9 mouse cellular contexts compared by ENCODE assay signal in genomic region chr10:124288301-124288995, GRCm38 (mm10).
DNase-seq lines count a peak whose midpoint lies in the region; ATAC-seq and TF ChIP-seq lines count a peak whose summit lies in the region.
"Had no signal": no experiment of that assay in that cellular context is flagged by ENCODE, and none has a peak within 500 bp of the region (broad histone marks: within the 10 kb centered on the region; RNA-seq: fewer than 3 reads in every experiment).

No protein-coding gene starts in this region.

- ATAC-seq in kidney, postnatal 0 days (replicated peaks; ENCODE audit: low FRiP score, low read depth): no peak
- no peak for ATAC-seq in heart, embryonic 14.5 days (ENCODE audit: insufficient number of reproducible peaks, insufficient read depth, low FRiP score, low read depth)
- no peak for ATAC-seq in limb, embryonic 15.5 days (ENCODE audit: insufficient number of reproducible peaks, low FRiP score, low TSS enrichment, low read depth)
- no peak for ATAC-seq in stomach, embryonic 15.5 days (ENCODE audit: insufficient read depth, low FRiP score, low read depth)
- no peak for ATAC-seq in hindbrain, embryonic 12.5 days (ENCODE audit: low FRiP score)

- H3K4me1 ChIP-seq in kidney, postnatal 0 days (replicated peaks; ENCODE audit: insufficient read depth, low read length): no peaks in the 10 kb centered on the region
- H3K4me1 ChIP-seq in heart, embryonic 14.5 days (ENCODE audit: control insufficient read depth in 2 of 2, insufficient read depth in 2 of 2, low read length in 2 of 2): no peaks in the 10 kb centered on the region
- no peaks in the 10 kb centered on the region for H3K4me1 ChIP-seq in limb, embryonic 15.5 days
- H3K4me1 ChIP-seq in stomach, embryonic 15.5 days: no peaks in the 10 kb centered on the region
- H3K4me1 ChIP-seq in hindbrain, embryonic 12.5 days: no peaks in the 10 kb centered on the region
- H3K4me1 ChIP-seq: midbrain, embryonic 10.5 days had no signal

- peak overlapping the region; percentile 34 for H3K4me3 ChIP-seq in kidney, postnatal 0 days (replicated peaks; ENCODE audit: low read depth, low read length)
- H3K4me3 ChIP-seq in heart, embryonic 14.5 days (ENCODE audit: control insufficient read depth in 1 of 2, insufficient read depth in 1 of 2, low read depth in 1 of 2, low read length in 2 of 2): peak overlapping the region; percentile 34
- peak overlapping the region; percentile 34 for H3K4me3 ChIP-seq in limb, embryonic 15.5 days
- H3K4me3 ChIP-seq in stomach, embryonic 15.5 days (replicated peaks): peak overlapping the region; percentile 11; the same call in 1 of the 2 replicates
- H3K4me3 ChIP-seq in hindbrain, embryonic 12.5 days: no peak overlapping the region
- H3K4me3 ChIP-seq: midbrain, embryonic 10.5 days had no signal

- no peaks in the 10 kb centered on the region for H3K36me3 ChIP-seq in kidney, postnatal 0 days (ENCODE audit: insufficient read depth, low read length)
- H3K36me3 ChIP-seq in heart, embryonic 14.5 days (ENCODE audit: control insufficient read depth, insufficient read depth, low read length): no peaks in the 10 kb centered on the region
- H3K36me3 ChIP-seq in limb, embryonic 15.5 days: no peaks in the 10 kb centered on the region
- H3K36me3 ChIP-seq in stomach, embryonic 15.5 days: no peaks in the 10 kb centered on the region
- no peaks in the 10 kb centered on the region for H3K36me3 ChIP-seq in hindbrain, embryonic 12.5 days
- H3K36me3 ChIP-seq: midbrain, embryonic 10.5 days had no signal

- WGBS in kidney, postnatal 0 days: 37% methylated on average over 18 of the region's 18 CpGs
- 46% methylated on average over 18 of the region's 18 CpGs for WGBS in heart, embryonic 14.5 days
- WGBS in limb, embryonic 15.5 days: 26% methylated on average over 18 of the region's 18 CpGs
- WGBS in stomach, embryonic 15.5 days: 43% methylated on average over 18 of the region's 18 CpGs
- 72% methylated on average over 18 of the region's 18 CpGs for WGBS in hindbrain, embryonic 12.5 days

- H3K4me2 ChIP-seq in kidney, postnatal 0 days (ENCODE audit: low read length): peak overlapping the region; percentile 51
- peak overlapping the region; percentile 60 for H3K4me2 ChIP-seq in heart, embryonic 14.5 days (ENCODE audit: low read length)
- peak overlapping the region; percentile 42 for H3K4me2 ChIP-seq in limb, embryonic 15.5 days
- H3K4me2 ChIP-seq in stomach, embryonic 15.5 days: peak overlapping the region; percentile 38
- no peak overlapping the region for H3K4me2 ChIP-seq in hindbrain, embryonic 12.5 days (replicated peaks)

- no peak overlapping the region for H3K9ac ChIP-seq in kidney, postnatal 0 days (ENCODE audit: low read depth, low read length)
- peak overlapping the region; percentile 46; the same call in 1 of the 2 replicates for H3K9ac ChIP-seq in heart, embryonic 14.5 days (ENCODE audit: low read length)
- no peak overlapping the region for H3K9ac ChIP-seq in limb, embryonic 15.5 days
- H3K9ac ChIP-seq in stomach, embryonic 15.5 days: no peak overlapping the region
- H3K9ac ChIP-seq in hindbrain, embryonic 12.5 days: no peak overlapping the region

- no peaks in the 10 kb centered on the region for H3K27me3 ChIP-seq in kidney, postnatal 0 days (ENCODE audit: insufficient read depth, low read length)
- H3K27me3 ChIP-seq in heart, embryonic 14.5 days (ENCODE audit: control insufficient read depth, insufficient read depth, low read length): no peaks in the 10 kb centered on the region
- no peaks in the 10 kb centered on the region for H3K27me3 ChIP-seq in limb, embryonic 15.5 days
- no peaks in the 10 kb centered on the region for H3K27me3 ChIP-seq in stomach, embryonic 15.5 days (replicated peaks)
- no peaks in the 10 kb centered on the region for H3K27me3 ChIP-seq in hindbrain, embryonic 12.5 days

- H3K27ac ChIP-seq in kidney, postnatal 0 days: no peak overlapping the region
- no peak overlapping the region for H3K27ac ChIP-seq in heart, embryonic 14.5 days (replicated peaks in 1 of 2; ENCODE audit: control insufficient read depth in 1 of 2, insufficient read depth in 1 of 2, low read depth in 2 of 2, low read length in 2 of 2)
- no peak overlapping the region for H3K27ac ChIP-seq in limb, embryonic 15.5 days
- H3K27ac ChIP-seq in stomach, embryonic 15.5 days: no peak overlapping the region
- no peak overlapping the region for H3K27ac ChIP-seq in hindbrain, embryonic 12.5 days
- H3K27ac ChIP-seq: midbrain, embryonic 10.5 days had no signal

- H3K9me3 ChIP-seq in kidney, postnatal 0 days (replicated peaks; ENCODE audit: low read length): no peaks in the 10 kb centered on the region
- no peaks in the 10 kb centered on the region for H3K9me3 ChIP-seq in heart, embryonic 14.5 days (ENCODE audit: control insufficient read depth, low read length)
- no peaks in the 10 kb centered on the region for H3K9me3 ChIP-seq in limb, embryonic 15.5 days
- H3K9me3 ChIP-seq in stomach, embryonic 15.5 days: no peaks in the 10 kb centered on the region
- no peaks in the 10 kb centered on the region for H3K9me3 ChIP-seq in hindbrain, embryonic 12.5 days (replicated peaks)
- H3K9me3 ChIP-seq: midbrain, embryonic 10.5 days had no signal

- TF ChIP-seq CTCF in kidney, postnatal 0 days (IDR thresholded peaks at IDR 0.05; ENCODE audit: low read depth): no peak

- DNase-seq in kidney, postnatal 0 days (ENCODE audit: low spot score): peak; percentile 55
- no peak for DNase-seq in kidney, adult 18-20 months
- no peak for DNase-seq in right cerebral cortex, postnatal 14 days
- no peak for DNase-seq in layer of hippocampus, adult 18-20 months (ENCODE audit: low spot score in 2 of 2)
